Mouse (Mus musculus) myocyte (in vitro differentiated cells): ENCODE measurements around the gene Ppp4r4. TPM values are rescaled to one million over a fixed set of nuclear protein-coding genes. Genes with fewer than 3 reads are reported as not detected.

Experiments used
- H3K27me3 ChIP-seq: one replicate; pipeline ENCODE4 v1.6.1; 2011; ENCODE audit not compliant: control insufficient read depth, insufficient read depth, insufficient read length
- H3K36me3 ChIP-seq: one replicate; pipeline ENCODE4 v1.6.1; 2011; ENCODE audit not compliant: control insufficient read depth, insufficient read depth
- H3K4me2 ChIP-seq: one replicate; pipeline ENCODE4 v1.6.1; 2011; ENCODE audit warnings: low read depth, control low read depth
- H3K4me3 ChIP-seq: one replicate; pipeline ENCODE4 v1.5.1; 2011; ENCODE audit warnings: mild to moderate bottlenecking, control low read depth, moderate library complexity
- H3K79me2 ChIP-seq: one replicate; pipeline ENCODE4 v1.6.1; 2011; ENCODE audit not compliant: control insufficient read depth, insufficient read depth
- H3ac ChIP-seq: one replicate; pipeline ENCODE4 v1.6.1; 2011; ENCODE audit not compliant: control insufficient read depth, insufficient read length
- CEBPB ChIP-seq: IDR thresholded peaks from 2 replicates; pipeline ENCODE4 v1.6.1; 2011; ENCODE audit warnings: mild to moderate bottlenecking, moderate library complexity; ENCODE audit not compliant: poor library complexity, insufficient read depth, severe bottlenecking
- E2F4 ChIP-seq: IDR thresholded peaks from one replicate; pipeline ENCODE4 v1.6.1; 2011; ENCODE audit warnings: mild to moderate bottlenecking, control low read depth, moderate library complexity; ENCODE audit not compliant: insufficient read depth
- MAX ChIP-seq: IDR thresholded peaks from one replicate; pipeline ENCODE4 v1.6.1; 2011; ENCODE audit warnings: low read depth, mild to moderate bottlenecking, control low read depth
- MYOD1 ChIP-seq, 3 experiments: IDR thresholded peaks; one replicate each; pipeline ENCODE4 v1.6.1; 2011; ENCODE audit warnings: control low read depth in 2 of 3, low read depth in 2 of 3, mild to moderate bottlenecking in 2 of 3, moderate library complexity in 1 of 3; ENCODE audit not compliant: insufficient read length in 2 of 3, control insufficient read depth in 1 of 3
- MYOG ChIP-seq, 3 experiments: IDR thresholded peaks; one replicate each; pipeline ENCODE4 v1.6.1; 2011; ENCODE audit warnings: control low read depth in 2 of 3, low read depth in 2 of 3, mild to moderate bottlenecking in 2 of 3; ENCODE audit not compliant: insufficient read length in 2 of 3, control insufficient read depth in 1 of 3, insufficient read depth in 1 of 3
- POLR2A ChIP-seq: IDR thresholded peaks from one replicate; pipeline ENCODE4 v1.6.1; 2011; ENCODE audit warnings: low read depth, mild to moderate bottlenecking, control low read depth, moderate library complexity; ENCODE audit not compliant: insufficient read length
- POLR2AphosphoS2 ChIP-seq: IDR thresholded peaks from one replicate; pipeline ENCODE4 v1.6.1; 2011; ENCODE audit warnings: low read depth, control low read depth; ENCODE audit not compliant: insufficient read length
- REST ChIP-seq: IDR thresholded peaks from one replicate; pipeline ENCODE4 v1.6.1; 2011; ENCODE audit warnings: mild to moderate bottlenecking, control low read depth, moderate library complexity; ENCODE audit not compliant: insufficient read depth, insufficient read length
- SRF ChIP-seq: IDR thresholded peaks from one replicate; pipeline ENCODE4 v1.6.1; 2011; ENCODE audit warnings: low read depth; ENCODE audit not compliant: control insufficient read depth, insufficient read length
- TCF12 ChIP-seq: IDR thresholded peaks from one replicate; pipeline ENCODE4 v1.6.1; 2011; ENCODE audit warnings: mild to moderate bottlenecking, control low read depth; ENCODE audit not compliant: poor library complexity, insufficient read depth, severe bottlenecking
- TCF3 ChIP-seq: IDR thresholded peaks from one replicate; pipeline ENCODE4 v1.6.1; 2011; ENCODE audit warnings: low read depth, control low read depth; ENCODE audit not compliant: insufficient read length
- USF1 ChIP-seq: IDR thresholded peaks from one replicate; pipeline ENCODE4 v1.6.1; 2011; ENCODE audit warnings: low read depth, mild to moderate bottlenecking, control low read depth, moderate library complexity
- polyA plus RNA-seq: library from polyadenylated mRNA; unstranded; fragments of >200 nt; fragmentation: generic; extraction: Trizol; gene quantifications from one replicate; pipeline ENCODE4 v1.2.1, GENCODE M21; 2012; ENCODE audit warnings: missing spikeins

Ppp4r4 gene
- polyA plus RNA-seq, 1 experiment, result 0.13 TPM

DNA sequence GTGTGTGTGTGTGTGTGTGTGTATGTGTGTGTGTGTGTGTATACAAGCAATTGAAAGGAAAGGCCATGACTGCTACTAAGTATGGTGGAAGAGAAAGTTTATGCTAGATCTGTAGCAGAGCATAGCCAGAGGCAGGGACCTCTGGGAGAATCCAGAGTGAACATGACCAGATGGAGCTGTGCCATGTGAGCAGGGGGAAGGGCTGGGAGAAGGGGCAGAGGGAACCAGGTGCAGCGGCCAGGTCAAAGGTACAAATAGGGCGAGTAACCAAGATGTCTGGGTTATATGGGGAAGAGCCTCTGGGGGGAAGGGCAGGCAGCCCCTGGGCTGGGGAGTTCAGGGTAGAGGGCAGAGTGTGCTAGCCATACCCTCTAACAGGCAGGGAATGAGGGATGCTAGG, 1.5 kb upstream of the Ppp4r4 start:
- no peaks in the 10 kb centered on the region for H3K36me3 ChIP-seq
- no peak for TF ChIP-seq TCF12
- no peak for TF ChIP-seq E2F4
- no peak for TF ChIP-seq MYOD1 (IDR thresholded peaks at IDR 0.05; ENCODE audit: control insufficient read depth in 1 of 3, insufficient read length in 2 of 3, low read depth in 2 of 3)
- TF ChIP-seq MAX, result no peak
- TF ChIP-seq POLR2AphosphoS2, result no peak
- no peak for TF ChIP-seq CEBPB
- TF ChIP-seq SRF, result no peak
- no peak for TF ChIP-seq MYOG (IDR thresholded peaks at IDR 0.05; ENCODE audit: control insufficient read depth in 1 of 3, insufficient read depth in 1 of 3, insufficient read length in 2 of 3, low read depth in 2 of 3)
- TF ChIP-seq REST, result no peak
- no peak overlapping the region for H3K4me3 ChIP-seq
- H3K27me3 ChIP-seq, result peaks cover 10% of the 10 kb centered on the region
- no peak overlapping the region for H3K4me2 ChIP-seq
- no peak overlapping the region for H3ac ChIP-seq
- no peaks in the 10 kb centered on the region for H3K79me2 ChIP-seq

DNA sequence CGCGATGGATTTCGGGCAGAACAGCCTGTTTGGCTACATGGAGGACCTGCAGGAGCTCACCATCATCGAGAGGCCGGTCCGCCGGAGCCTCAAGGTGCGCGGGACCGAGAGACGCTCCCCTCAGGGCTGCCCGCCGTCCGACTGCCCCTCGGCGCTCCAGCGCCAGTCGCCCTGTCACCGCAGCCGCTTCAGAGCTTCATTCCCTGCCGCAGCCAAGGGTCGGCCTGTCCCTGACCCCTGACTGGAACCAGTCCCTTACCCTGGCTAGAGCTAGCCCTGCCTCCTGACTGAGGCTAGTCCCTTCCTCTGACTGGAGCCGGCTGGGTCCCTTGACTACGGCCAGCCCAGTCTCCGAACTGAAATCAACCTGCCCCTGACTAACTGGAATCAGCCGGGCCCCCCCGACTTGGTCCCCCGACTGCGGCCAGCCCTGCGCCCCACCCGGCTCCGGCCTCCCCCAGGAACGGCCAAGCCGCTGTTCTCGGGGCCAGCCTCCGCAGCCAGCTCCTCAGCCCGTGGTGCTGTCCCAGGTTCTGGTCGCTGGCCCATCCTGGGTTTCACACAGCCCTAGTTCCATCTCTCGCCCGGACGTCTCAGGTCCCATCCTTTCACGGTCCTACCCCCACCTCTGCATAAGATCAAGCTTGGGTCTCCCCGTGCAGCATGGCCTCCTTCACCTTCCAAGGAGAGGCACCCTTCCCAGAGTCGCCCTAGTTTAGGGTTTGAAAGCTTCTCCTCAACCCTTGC, 739 bp downstream of the Ppp4r4 start:
- no peaks in the 10 kb centered on the region for H3K79me2 ChIP-seq
- peak overlapping the region; percentile 6 for H3ac ChIP-seq
- no peak overlapping the region for H3K4me3 ChIP-seq
- H3K4me2 ChIP-seq, result peak overlapping the region; percentile 87
- TF ChIP-seq E2F4, result no peak
- TF ChIP-seq REST, result peak; percentile 57
- H3K36me3 ChIP-seq, result no peaks in the 10 kb centered on the region
- H3K27me3 ChIP-seq, result peaks cover 10% of the 10 kb centered on the region

DNA sequence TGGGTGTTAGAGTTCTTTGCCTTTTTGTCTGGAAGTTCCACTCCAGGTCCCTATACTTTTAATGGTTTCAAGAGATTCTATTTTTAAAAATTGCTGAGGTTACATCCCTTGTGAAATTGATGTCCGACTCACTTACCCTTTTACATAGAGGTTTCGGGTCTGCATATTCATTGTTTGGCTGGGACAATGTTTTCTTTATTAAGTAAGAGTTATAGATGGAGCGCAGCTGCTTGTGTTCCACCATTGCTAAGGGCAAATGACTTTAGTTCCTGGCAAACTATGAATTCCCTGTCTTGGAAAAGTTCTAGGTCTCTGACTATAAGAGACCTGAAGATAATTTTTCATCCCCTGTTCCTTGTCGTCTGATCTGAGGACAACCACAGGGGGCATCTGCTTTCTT, 8.3 kb downstream of the Ppp4r4 start:
- Histone ChIP-seq H3K4me3 (no peak overlapping the region), H3K79me2 (no peaks in the 10 kb centered on the region), H3K36me3 (no peaks in the 10 kb centered on the region), H3K27me3 (no peaks in the 10 kb centered on the region), H3K4me2 (no peak overlapping the region), H3ac (no peak overlapping the region)
- TF ChIP-seq MAX (no peak), TCF12 (no peak), E2F4 (no peak), REST (no peak), MYOG (IDR thresholded peaks at IDR 0.05; ENCODE audit: control insufficient read depth in 1 of 3, insufficient read depth in 1 of 3, insufficient read length in 2 of 3, low read depth in 2 of 3) (no peak), POLR2AphosphoS2 (no peak), POLR2A (no peak), CEBPB (no peak), TCF3 (no peak), SRF (no peak), USF1 (no peak), MYOD1 (IDR thresholded peaks at IDR 0.05; ENCODE audit: control insufficient read depth in 1 of 3, insufficient read length in 2 of 3, low read depth in 2 of 3) (no peak)

DNA sequence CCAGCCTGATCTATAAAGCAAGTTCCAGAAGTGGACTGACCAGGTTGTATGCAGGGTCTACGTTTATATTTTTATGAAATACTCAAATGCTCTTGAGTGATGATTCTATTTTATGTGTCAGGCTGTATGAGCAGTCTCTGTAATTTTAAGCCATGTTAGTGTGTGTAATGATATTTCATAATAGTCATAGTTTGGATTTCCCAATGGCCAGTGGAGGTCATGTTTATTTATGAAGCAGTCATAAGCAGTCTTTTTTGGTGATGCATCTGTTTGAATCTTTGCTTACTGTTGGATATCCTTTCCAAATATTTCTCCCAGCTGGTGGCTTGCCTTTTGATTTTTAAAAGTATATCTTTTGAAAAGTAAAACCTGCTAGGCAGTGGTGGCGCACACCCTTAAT, 11.3 kb downstream of the Ppp4r4 start:
- Histone ChIP-seq H3K79me2 (no peaks in the 10 kb centered on the region), H3K4me2 (no peak overlapping the region), H3K27me3 (no peaks in the 10 kb centered on the region), H3ac (no peak overlapping the region), H3K4me3 (no peak overlapping the region), H3K36me3 (no peaks in the 10 kb centered on the region)
- TF ChIP-seq POLR2AphosphoS2 (no peak), USF1 (no peak)

DNA sequence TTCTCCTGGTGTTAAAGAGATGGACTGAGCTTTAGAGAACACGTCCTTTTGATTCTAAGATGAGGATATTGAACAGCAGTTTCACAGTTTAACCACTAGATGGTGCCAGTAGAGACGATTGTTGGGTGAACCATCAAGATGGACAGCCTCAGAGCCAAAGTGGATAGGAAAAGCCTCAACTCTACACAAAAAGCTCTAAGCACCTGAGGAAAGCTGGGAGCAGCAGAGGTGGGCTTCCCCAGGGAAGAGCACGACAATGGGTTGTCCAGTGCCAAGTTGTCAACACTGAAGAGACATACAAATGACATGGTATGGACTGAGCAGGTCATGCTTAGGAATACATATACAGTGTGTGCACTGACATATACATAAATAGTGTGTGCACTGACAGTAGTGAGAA, 12.1 kb downstream of the Ppp4r4 start:
- Histone ChIP-seq H3ac (no peak overlapping the region), H3K4me3 (no peak overlapping the region), H3K36me3 (no peaks in the 10 kb centered on the region), H3K27me3 (no peaks in the 10 kb centered on the region), H3K79me2 (no peaks in the 10 kb centered on the region), H3K4me2 (no peak overlapping the region)
- TF ChIP-seq CEBPB, result no peak
- TF ChIP-seq E2F4, result no peak
- TF ChIP-seq MYOD1 (IDR thresholded peaks at IDR 0.05; ENCODE audit: control insufficient read depth in 1 of 3, insufficient read length in 2 of 3, low read depth in 2 of 3), result no peak
- TF ChIP-seq REST, result no peak
- no peak for TF ChIP-seq SRF
- TF ChIP-seq POLR2AphosphoS2, result no peak
- TF ChIP-seq TCF12, result no peak
- no peak for TF ChIP-seq MYOG (IDR thresholded peaks at IDR 0.05; ENCODE audit: control insufficient read depth in 1 of 3, insufficient read depth in 1 of 3, insufficient read length in 2 of 3, low read depth in 2 of 3)
- no peak for TF ChIP-seq TCF3
- no peak for TF ChIP-seq POLR2A
- no peak for TF ChIP-seq USF1
- no peak for TF ChIP-seq MAX

DNA sequence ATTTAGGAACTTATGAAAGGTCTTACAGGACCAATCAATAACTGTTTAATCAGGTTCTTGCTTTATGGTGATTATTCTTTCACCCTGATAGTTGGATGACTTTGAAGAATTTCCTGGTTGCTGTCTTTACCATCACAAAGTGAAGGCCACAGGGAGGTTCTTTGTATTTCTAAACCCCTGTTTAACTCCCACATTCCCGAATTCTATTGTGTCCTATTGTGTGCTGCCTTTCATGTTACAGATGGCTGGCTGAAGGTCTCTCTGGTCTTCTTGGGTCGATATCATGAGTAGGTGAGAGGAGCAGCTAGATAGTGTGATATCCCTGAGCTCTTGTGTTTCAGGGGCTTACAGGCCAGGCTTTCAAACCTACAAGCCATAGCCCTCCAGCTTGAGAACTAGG, 15.4 kb downstream of the Ppp4r4 start:
- no peak overlapping the region for H3ac ChIP-seq
- no peak for TF ChIP-seq REST
- TF ChIP-seq POLR2A, result no peak
- no peaks in the 10 kb centered on the region for H3K27me3 ChIP-seq
- no peaks in the 10 kb centered on the region for H3K79me2 ChIP-seq
- H3K4me3 ChIP-seq, result no peak overlapping the region
- H3K4me2 ChIP-seq, result no peak overlapping the region
- H3K36me3 ChIP-seq, result no peaks in the 10 kb centered on the region
